Comparison of ENCODE assay signal across 8 mouse cellular contexts in genomic region chr6:87868871-87869506, GRCm38 (mm10). TPM values are rescaled to one million over a fixed set of nuclear protein-coding genes. Genes with fewer than 3 reads are reported as not detected.
DNase-seq lines count a peak whose midpoint lies in the region; ATAC-seq and TF ChIP-seq lines count a peak whose summit lies in the region.

No protein-coding gene starts in this region.

- no peaks in the 10 kb centered on the region for H3K9me3 ChIP-seq in midbrain, embryonic 16.5 days (replicated peaks; ENCODE audit: control insufficient read depth, low read length, poor library complexity, severe bottlenecking)

- H3K4me2 ChIP-seq in midbrain, embryonic 16.5 days (ENCODE audit: low read length), result no peak overlapping the region

- H3K9ac ChIP-seq in midbrain, embryonic 16.5 days (ENCODE audit: low read depth, low read length), result no peak overlapping the region

- H3K27me3 ChIP-seq in midbrain, embryonic 16.5 days (ENCODE audit: control insufficient read depth, insufficient read depth, low read depth, low read length), result no peaks in the 10 kb centered on the region

- 39% methylated on average over 9 of the region's 9 CpGs for WGBS in lung, adult 2 months
- 77% methylated on average over 9 of the region's 9 CpGs for WGBS in midbrain, embryonic 16.5 days

- no peak for TF ChIP-seq POLR2A in lung, adult 2 months (IDR thresholded peaks at IDR 0.05; ENCODE audit: borderline replicate concordance, extremely low read depth, low read depth, low read length)

- peak; percentile 13 to 37 for DNase-seq in layer of hippocampus, postnatal 10 days (ENCODE audit: low spot score in 2 of 2)
- DNase-seq in layer of hippocampus, postnatal 36 days, result no peak
- DNase-seq in fibroblast of lung, adult 2 months (ENCODE audit: low read depth), result peak; percentile 96
- peak; percentile 90 for DNase-seq in heart, postnatal 4 days
- peak; percentile 70 for DNase-seq in lung, adult 2 months
- DNase-seq in urinary bladder, postnatal 14 days (ENCODE audit: low spot score), result peak; percentile 91
- DNase-seq in cerebellum, adult 9-11 months, result no peak

- H3K4me3 ChIP-seq in lung, adult 2 months (replicated peaks; ENCODE audit: extremely low read depth, low read depth, low read length), result no peak overlapping the region
- no peak overlapping the region for H3K4me3 ChIP-seq in midbrain, embryonic 16.5 days (ENCODE audit: low read depth, low read length)

- no peak for ATAC-seq in midbrain, embryonic 16.5 days

- H3K36me3 ChIP-seq in midbrain, embryonic 16.5 days (ENCODE audit: control insufficient read depth, insufficient read depth, low read length), result no peaks in the 10 kb centered on the region

- H3K4me1 ChIP-seq in lung, adult 2 months (ENCODE audit: control insufficient read depth, insufficient read depth, low read length), result no peaks in the 10 kb centered on the region
- no peaks in the 10 kb centered on the region for H3K4me1 ChIP-seq in midbrain, embryonic 16.5 days (ENCODE audit: control insufficient read depth, insufficient read depth, low read length)

- no peak overlapping the region for H3K27ac ChIP-seq in midbrain, embryonic 16.5 days (ENCODE audit: low read length)

- no peak for TF ChIP-seq CTCF in lung, adult 2 months (IDR thresholded peaks at IDR 0.05; ENCODE audit: insufficient read depth, low read length)

RNA-seq across cellular contexts. Expression of gene Cnbp, which starts 18.1 kb away (rescaled TPM):
- 100 to 1,000 TPM; 248 to 265 TPM for total RNA-seq in layer of hippocampus, postnatal 10 days (2021)
- 100 to 1,000 TPM; 254 to 269 TPM for total RNA-seq in layer of hippocampus, postnatal 36 days (2021)
- total RNA-seq in heart, postnatal 4 days (2021), result 100 to 1,000 TPM; 316 to 330 TPM
- 140 and 217 TPM in 2 replicates for polyA plus RNA-seq in lung, adult 2 months (2012; rRNA removed)
- 484 and 498 TPM in 2 replicates for polyA plus RNA-seq in midbrain, embryonic 16.5 days (2015; fragmentation: Nextera tagmentation; extraction: Ambion mirVana)

RNA-seq across cellular contexts. Expression of gene Copg1, which starts 18.6 kb away (rescaled TPM):
- total RNA-seq in layer of hippocampus, postnatal 10 days (2021), result 100 to 1,000 TPM; 185 to 187 TPM
- 100 to 1,000 TPM; 238 to 252 TPM for total RNA-seq in layer of hippocampus, postnatal 36 days (2021)
- total RNA-seq in heart, postnatal 4 days (2021), result 10 to 100 TPM; 86.8 to 90.0 TPM
- polyA plus RNA-seq in lung, adult 2 months (2012; rRNA removed), result 36.4 and 56.2 TPM in 2 replicates
- 198 and 203 TPM in 2 replicates for polyA plus RNA-seq in midbrain, embryonic 16.5 days (2015; fragmentation: Nextera tagmentation; extraction: Ambion mirVana)

RNA-seq across cellular contexts. Expression of gene Isy1, which starts 30.4 kb away (rescaled TPM):
- 10 to 100 TPM; 28.4 to 35.1 TPM for total RNA-seq in layer of hippocampus, postnatal 10 days (2021)
- total RNA-seq in layer of hippocampus, postnatal 36 days (2021), result 10 to 100 TPM; 29.6 to 30.0 TPM
- 10 to 100 TPM; 23.4 to 24.5 TPM for total RNA-seq in heart, postnatal 4 days (2021)
- polyA plus RNA-seq in lung, adult 2 months (2012; rRNA removed), result 21.2 and 21.4 TPM in 2 replicates
- 26.2 and 27.5 TPM in 2 replicates for polyA plus RNA-seq in midbrain, embryonic 16.5 days (2015; fragmentation: Nextera tagmentation; extraction: Ambion mirVana)

RNA-seq across cellular contexts. Expression of gene Gm45140, which starts 33.4 kb away (rescaled TPM):
- 1 to 10 TPM; 2.7 to 4.4 TPM for total RNA-seq in layer of hippocampus, postnatal 10 days (2021)
- total RNA-seq in layer of hippocampus, postnatal 36 days (2021), result 1 to 10 TPM; 1.8 to 3.4 TPM
- total RNA-seq in heart, postnatal 4 days (2021), result 1 to 10 TPM in 1 of 2 experiments, under 1 TPM in 1; 0.95 to 2.4 TPM
- 0.47 and 0.68 TPM in 2 replicates for polyA plus RNA-seq in lung, adult 2 months (2012; rRNA removed)
- polyA plus RNA-seq in midbrain, embryonic 16.5 days (2015; fragmentation: Nextera tagmentation; extraction: Ambion mirVana), result 2.5 and 4.0 TPM in 2 replicates

RNA-seq across cellular contexts. Expression of gene Hmces, which starts 44.7 kb away (rescaled TPM):
- total RNA-seq in layer of hippocampus, postnatal 10 days (2021), result 10 to 100 TPM; 27.1 to 28.3 TPM
- 10 to 100 TPM; 24.3 to 28.4 TPM for total RNA-seq in layer of hippocampus, postnatal 36 days (2021)
- total RNA-seq in heart, postnatal 4 days (2021), result 10 to 100 TPM; 14.0 to 16.3 TPM
- polyA plus RNA-seq in lung, adult 2 months (2012; rRNA removed), result 15.2 and 15.7 TPM in 2 replicates
- polyA plus RNA-seq in midbrain, embryonic 16.5 days (2015; fragmentation: Nextera tagmentation; extraction: Ambion mirVana), result 42.1 and 44.5 TPM in 2 replicates

Comparison
In these comparisons a context has a peak if more than half of its experiments do, and no peak if none do; other contexts are left out.
1. DNase-seq: peak in layer of hippocampus, postnatal 10 days (2 of 2), fibroblast of lung, adult 2 months (single experiment), heart, postnatal 4 days (single experiment), lung, adult 2 months (single experiment) and urinary bladder, postnatal 14 days (single experiment); none in layer of hippocampus, postnatal 36 days (0 of 2) and cerebellum, adult 9-11 months (single experiment).